Mouse (Mus musculus) bone marrow, adult 2 months (tissue): ENCODE measurements around the gene Scd2.

Experiments
- CTCF ChIP-seq: fragments of 200-500 bp; IDR thresholded peaks from 2 replicates; pipeline ENCODE4 v1.5.1; 2011; ENCODE audit warnings: low read length, control low read depth; ENCODE audit not compliant: control insufficient read depth, insufficient read depth
- POLR2A ChIP-seq: fragments of 200-500 bp; IDR thresholded peaks from 2 replicates; pipeline ENCODE4 v1.6.1; 2011; ENCODE audit warnings: low read depth, mild to moderate bottlenecking, control low read depth, low read length, borderline replicate concordance; ENCODE audit not compliant: control insufficient read depth

- TF ChIP-seq CTCF: no peak
- TF ChIP-seq POLR2A: no peak
Measured at GRCm38 (mm10) chr19:44266458-44266823, 27.0 kb upstream of the Scd2 start.
